Mouse (Mus musculus): ENCODE data around the gene Cflar. TPM values are rescaled to one million over a fixed set of nuclear protein-coding genes. Genes with fewer than 3 reads are reported as not detected.
"Not testable (repeated sequence)": the region's sequence is repeated elsewhere in the genome, so short reads cannot be mapped to it uniquely, and the experiment has no call there.

Gene Cflar
- polyA plus RNA-seq, 1 experiment from 2014 or later: 16.5 TPM

- H3K36me3 ChIP-seq: peaks cover 43% of the 10 kb centered on the region
- H3K27me3 ChIP-seq: no peaks in the 10 kb centered on the region
- H3K4me3 ChIP-seq: no peak overlapping the region
- 84% methylated on average over 5 of the region's 5 CpGs for WGBS
- H3K9me3 ChIP-seq: no peaks in the 10 kb centered on the region
- H3K9ac ChIP-seq: no peak overlapping the region
- no peak overlapping the region for H3K4me2 ChIP-seq
- no peaks in the 10 kb centered on the region for H3K4me1 ChIP-seq (replicated peaks)
- H3K27ac ChIP-seq: no peak overlapping the region
- ATAC-seq (ENCODE audit: low FRiP score): no peak
Measured at GRCm38 (mm10) chr1:58742571-58743021, 31.3 kb downstream of the Cflar start.

GRCm38 (mm10) chr1:58743252-58743651 is 31.9 kb downstream of the Cflar start:
- ATAC-seq (ENCODE audit: low FRiP score): no peak
- WGBS: 96% methylated on average over 6 of the region's 6 CpGs

GRCm38 (mm10) chr1:58744645-58745044 is 33.3 kb downstream of the Cflar start:
- WGBS: 88% methylated on average over 7 of the region's 7 CpGs

More at GRCm38 (mm10) chr1:58743252-58743651, 31.9 kb downstream of the Cflar start:
- Histone ChIP-seq H3K9me3 (no peaks in the 10 kb centered on the region), H3K4me2 (no peak overlapping the region), H3K27me3 (no peaks in the 10 kb centered on the region), H3K4me3 (no peak overlapping the region), H3K4me1 (replicated peaks) (no peaks in the 10 kb centered on the region), H3K27ac (no peak overlapping the region), H3K36me3 (peaks cover 41% of the 10 kb centered on the region), H3K9ac (no peak overlapping the region)

DNA sequence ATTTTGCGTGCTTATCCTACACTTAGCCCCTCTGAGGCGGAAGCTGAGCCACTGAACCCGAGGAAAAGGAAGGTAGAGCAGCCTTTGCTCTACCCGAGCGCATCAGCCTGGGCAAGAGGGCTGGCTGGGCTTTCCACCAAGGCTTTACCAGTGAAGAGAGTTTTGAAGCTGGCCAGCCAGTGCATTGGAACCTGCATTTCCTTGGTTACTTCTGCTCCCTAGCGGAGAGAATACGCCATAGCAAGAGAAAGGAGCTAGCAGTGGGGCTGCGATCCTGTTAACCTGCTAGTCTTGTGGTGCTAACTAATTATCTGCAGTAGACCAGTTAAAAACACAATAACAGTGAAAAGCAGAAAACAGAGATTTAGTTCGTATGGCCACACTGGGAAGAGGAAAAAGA is 35.6 kb downstream of the Cflar start:
- H3K9ac ChIP-seq: no peak overlapping the region
- H3K9me3 ChIP-seq: no peaks in the 10 kb centered on the region
- no peak overlapping the region for H3K4me2 ChIP-seq
- H3K27me3 ChIP-seq: no peaks in the 10 kb centered on the region
- H3K27ac ChIP-seq: no peak overlapping the region
- no peaks in the 10 kb centered on the region for H3K4me1 ChIP-seq (replicated peaks)
- 74% methylated on average over 9 of the region's 9 CpGs for WGBS
- ATAC-seq (ENCODE audit: low FRiP score): no peak
- peaks cover 29% of the 10 kb centered on the region for H3K36me3 ChIP-seq
- no peak overlapping the region for H3K4me3 ChIP-seq

More at GRCm38 (mm10) chr1:58744645-58745044, 33.3 kb downstream of the Cflar start:
- Histone ChIP-seq H3K27me3 (no peaks in the 10 kb centered on the region), H3K36me3 (peaks cover 47% of the 10 kb centered on the region), H3K27ac (no peak overlapping the region), H3K4me3 (no peak overlapping the region), H3K4me1 (replicated peaks) (no peaks in the 10 kb centered on the region), H3K9ac (no peak overlapping the region), H3K4me2 (no peak overlapping the region), H3K9me3 (no peaks in the 10 kb centered on the region)
- no peak for ATAC-seq (ENCODE audit: low FRiP score)

DNA sequence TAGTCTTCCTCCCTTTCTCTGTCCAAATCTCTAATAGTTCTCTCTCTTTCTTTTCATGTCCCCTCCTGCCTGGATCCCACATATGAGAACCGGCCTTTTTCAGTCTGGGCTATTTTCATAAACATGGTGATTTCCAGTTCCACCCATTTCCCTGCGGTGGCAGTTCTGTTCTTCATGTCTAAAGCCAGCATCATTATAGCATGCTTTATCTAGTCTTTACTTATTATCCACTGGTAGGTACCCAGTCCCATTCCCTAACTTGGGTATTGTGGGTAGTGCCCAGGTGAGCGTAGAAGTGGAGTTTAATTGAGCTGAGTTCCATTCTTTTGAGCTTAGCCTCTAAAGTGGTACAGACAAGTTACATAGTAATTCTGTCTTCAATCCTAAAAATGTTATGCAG is 48.1 kb downstream of the Cflar start:
- WGBS: 95% methylated on average over 3 of the region's 3 CpGs
- no peak for ATAC-seq (ENCODE audit: low FRiP score)

DNA sequence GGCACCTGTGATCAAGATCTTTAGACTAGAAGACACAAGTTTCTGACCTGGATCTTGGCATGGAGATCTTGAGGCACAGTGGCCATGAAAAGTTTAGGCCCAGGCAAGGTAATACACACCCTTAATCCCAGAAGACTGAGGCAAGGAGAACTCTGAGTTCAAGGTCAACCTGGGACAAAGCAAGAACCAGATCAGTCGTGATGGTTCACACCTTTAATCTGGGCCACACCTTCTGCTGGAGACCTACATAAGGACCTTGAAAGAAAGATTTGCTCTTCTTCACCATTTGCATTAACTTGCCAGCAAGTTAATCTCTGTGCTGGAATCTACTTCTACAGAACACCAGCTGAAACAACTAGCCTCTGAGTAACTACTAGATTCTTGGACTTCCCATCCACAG is 49.3 kb downstream of the Cflar start:
- Histone ChIP-seq H3K9me3 (no peaks in the 10 kb centered on the region), H3K4me3 (no peak overlapping the region), H3K36me3 (0 out of 2 replicates have a peak, but pooled peaks cover 5% of the 10 kb centered on the region), H3K4me1 (replicated peaks) (no peaks in the 10 kb centered on the region), H3K9ac (no peak overlapping the region), H3K27ac (no peak overlapping the region), H3K4me2 (no peak overlapping the region), H3K27me3 (no peaks in the 10 kb centered on the region)
- no peak for ATAC-seq (ENCODE audit: low FRiP score)
- WGBS: 94% methylated on average over 1 of the region's 1 CpGs

More for the DNA sequence above, 48.1 kb downstream of the Cflar start:
- Histone ChIP-seq H3K9me3 (no peaks in the 10 kb centered on the region), H3K9ac (no peak overlapping the region), H3K4me3 (no peak overlapping the region), H3K4me2 (no peak overlapping the region), H3K27ac (no peak overlapping the region), H3K27me3 (no peaks in the 10 kb centered on the region), H3K4me1 (replicated peaks) (no peaks in the 10 kb centered on the region), H3K36me3 (0 out of 2 replicates have a peak, but pooled peaks cover 10% of the 10 kb centered on the region)

- H3K27me3 ChIP-seq; H3K36me3 ChIP-seq; ATAC-seq (ENCODE audit: low FRiP score); H3K27ac ChIP-seq; H3K9me3 ChIP-seq; H3K4me2 ChIP-seq; H3K4me1 ChIP-seq (replicated peaks); H3K9ac ChIP-seq; H3K4me3 ChIP-seq: not testable (repeated sequence)
- WGBS: 60% methylated on average over 5 of the region's 5 CpGs
Measured at GRCm38 (mm10) chr1:58761391-58762275, 50.3 kb downstream of the Cflar start.

DNA sequence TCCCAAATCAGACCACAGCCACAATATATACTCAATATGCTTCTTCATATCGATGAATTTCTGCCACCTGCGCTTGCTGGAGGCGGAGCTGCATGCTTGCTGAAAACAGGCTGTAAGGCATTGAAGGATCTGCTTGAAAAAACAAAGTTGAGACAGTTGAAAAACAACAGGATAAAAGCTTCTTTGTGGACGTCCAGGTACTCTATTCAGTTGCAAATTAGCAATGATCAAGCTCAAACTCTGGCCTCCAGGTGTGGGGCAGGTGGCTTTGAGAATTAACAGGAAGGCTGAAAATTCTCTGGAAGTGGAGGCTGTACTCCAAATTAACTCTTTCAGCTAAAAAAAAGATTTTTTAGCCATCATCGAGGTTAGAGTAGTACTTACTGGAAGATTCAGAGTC is 51.3 kb downstream of the Cflar start:
- Histone ChIP-seq H3K9me3 (no peaks in the 10 kb centered on the region), H3K36me3 (0 out of 2 replicates have a peak, but pooled peaks cover 5% of the 10 kb centered on the region), H3K4me1 (replicated peaks) (no peaks in the 10 kb centered on the region), H3K9ac (no peak overlapping the region), H3K27ac (no peak overlapping the region), H3K4me2 (no peak overlapping the region), H3K4me3 (no peak overlapping the region), H3K27me3 (no peaks in the 10 kb centered on the region)
- ATAC-seq (ENCODE audit: low FRiP score): no peak
- WGBS: 78% methylated on average over 5 of the region's 5 CpGs

GRCm38 (mm10) chr1:58766446-58766845 is 55.1 kb downstream of the Cflar start:
- 84% methylated on average over 4 of the region's 4 CpGs for WGBS
- not testable (repeated sequence) for H3K27ac ChIP-seq; H3K4me1 ChIP-seq (replicated peaks); H3K4me3 ChIP-seq; H3K4me2 ChIP-seq; H3K27me3 ChIP-seq; H3K9ac ChIP-seq; H3K36me3 ChIP-seq; ATAC-seq (ENCODE audit: low FRiP score); H3K9me3 ChIP-seq

GRCm38 (mm10) chr1:58769136-58769535 is 57.8 kb downstream of the Cflar start:
- H3K27me3 ChIP-seq: no peaks in the 10 kb centered on the region
- no peak for ATAC-seq (ENCODE audit: low FRiP score)
- no peak overlapping the region for H3K4me2 ChIP-seq
- no peak overlapping the region for H3K27ac ChIP-seq
- no peaks in the 10 kb centered on the region for H3K36me3 ChIP-seq
- H3K9me3 ChIP-seq: no peaks in the 10 kb centered on the region
- H3K9ac ChIP-seq: no peak overlapping the region
- H3K4me3 ChIP-seq: no peak overlapping the region
- H3K4me1 ChIP-seq (replicated peaks): no peaks in the 10 kb centered on the region

GRCm38 (mm10) chr1:58769701-58770100 is 58.4 kb downstream of the Cflar start:
- Histone ChIP-seq H3K4me2 (no peak overlapping the region), H3K27ac (no peak overlapping the region), H3K9me3 (no peaks in the 10 kb centered on the region), H3K4me3 (no peak overlapping the region), H3K9ac (no peak overlapping the region), H3K36me3 (no peaks in the 10 kb centered on the region), H3K4me1 (replicated peaks) (no peaks in the 10 kb centered on the region), H3K27me3 (no peaks in the 10 kb centered on the region)
- ATAC-seq (ENCODE audit: low FRiP score): no peak
- 63% methylated on average over 9 of the region's 9 CpGs for WGBS

GRCm38 (mm10) chr1:58770111-58770720 is 58.9 kb downstream of the Cflar start:
- no peaks in the 10 kb centered on the region for H3K27me3 ChIP-seq
- WGBS: 29% methylated on average over 7 of the region's 7 CpGs
- no peak for ATAC-seq (ENCODE audit: low FRiP score)
- no peaks in the 10 kb centered on the region for H3K4me1 ChIP-seq (replicated peaks)
- H3K4me2 ChIP-seq: no peak overlapping the region
- no peaks in the 10 kb centered on the region for H3K36me3 ChIP-seq
- H3K9me3 ChIP-seq: no peaks in the 10 kb centered on the region
- H3K9ac ChIP-seq: no peak overlapping the region
- no peak overlapping the region for H3K27ac ChIP-seq
- no peak overlapping the region for H3K4me3 ChIP-seq
